Mouse (Mus musculus) ES-E14 (cell line): ENCODE data around the gene Dscam. TPM values are rescaled to one million over a fixed set of nuclear protein-coding genes. Genes with fewer than 3 reads are reported as not detected.

ENCODE experiments used
- DNase-seq: peaks from one replicate; pipeline ENCODE4 v3.0.0-alpha.2; 2013; ENCODE audit warnings: low read depth, low spot score
- H3K27ac ChIP-seq: 2 replicates; pipeline ENCODE4 v1.5.1; 2012; ENCODE audit warnings: low read depth, mild to moderate bottlenecking, low read length, moderate library complexity, mixed read lengths; ENCODE audit not compliant: poor library complexity, insufficient read depth, severe bottlenecking
- H3K36me3 ChIP-seq: 2 replicates; pipeline ENCODE4 v1.6.1; 2012; ENCODE audit warnings: mild to moderate bottlenecking, low read length, moderate library complexity, mixed read lengths; ENCODE audit not compliant: control insufficient read depth, poor library complexity, insufficient read depth, severe bottlenecking
- H3K4me1 ChIP-seq, 2 experiments: fragments of 150-350 bp in 1 of 2; sonication (generic) in 1 of 2; 2 replicates each; pipeline ENCODE4 v1.6.1; 2012; ENCODE audit warnings: low read length in 2 of 2, mild to moderate bottlenecking in 1 of 2, mixed read lengths in 1 of 2; ENCODE audit not compliant: control insufficient read depth in 2 of 2, insufficient read depth in 2 of 2, poor library complexity in 1 of 2
- H3K4me3 ChIP-seq, 2 experiments: fragments of 150-350 bp in 1 of 2; sonication (generic) in 1 of 2; 2 replicates each; pipeline ENCODE4 v1.5.1; 2012; ENCODE audit warnings: low read length in 2 of 2, low read depth in 1 of 2, mild to moderate bottlenecking in 1 of 2, mixed read lengths in 1 of 2; ENCODE audit not compliant: insufficient read depth in 1 of 2, poor library complexity in 1 of 2, severe bottlenecking in 1 of 2
- H3K9ac ChIP-seq: 2 replicates; pipeline ENCODE4 v1.6.1; 2012; ENCODE audit warnings: low read depth, mild to moderate bottlenecking, low read length, mixed read lengths; ENCODE audit not compliant: poor library complexity, insufficient read depth, severe bottlenecking
- H3K9me3 ChIP-seq: fragments of 150-350 bp; sonication (generic); 2 replicates; pipeline ENCODE4 v1.6.1; 2012; ENCODE audit warnings: low read depth, mild to moderate bottlenecking, low read length; ENCODE audit not compliant: control insufficient read depth, insufficient read depth
- CHD2 ChIP-seq: IDR thresholded peaks from 2 replicates; pipeline ENCODE4 v1.6.1; 2014; ENCODE audit warnings: mild to moderate bottlenecking, low read depth, low read length, inconsistent platforms
- HCFC1 ChIP-seq: IDR thresholded peaks from 2 replicates; pipeline ENCODE4 v1.6.1; 2012; ENCODE audit warnings: low read length, inconsistent platforms, borderline replicate concordance; ENCODE audit not compliant: insufficient read depth
- MAFK ChIP-seq: IDR thresholded peaks from 2 replicates; pipeline ENCODE4 v1.6.1; 2014; ENCODE audit warnings: mild to moderate bottlenecking, low read depth, low read length, inconsistent platforms; ENCODE audit not compliant: insufficient read depth
- ZC3H11A ChIP-seq: IDR thresholded peaks from 2 replicates; pipeline ENCODE4 v1.6.1; 2012; ENCODE audit warnings: low read depth, mild to moderate bottlenecking, inconsistent platforms, low read length, borderline replicate concordance
- ZNF384 ChIP-seq: IDR thresholded peaks from 2 replicates; pipeline ENCODE4 v1.6.1; 2012; ENCODE audit warnings: low read depth, low read length, inconsistent platforms
- in situ Hi-C, 2 experiments: fragments of 600-800 bp; cut with MboI; formaldehyde crosslinking; loops; one replicate each; pipeline ENCODE4 v1.15.1; 2025; ENCODE audit warnings: low sequenced_read_pairs in 2 of 2, inconsistent platforms in 1 of 2; ENCODE audit not compliant: unreplicated experiment in 2 of 2
- total RNA-seq: library from RNA; depleted of rRNA; stranded (reverse); fragments of 300-350 nt; gene quantifications from 2 replicates; pipeline ENCODE4 v1.2.3, GENCODE M21; 2012

Dscam gene
- total RNA-seq, 1 experiment = 0.04 TPM

DNA sequence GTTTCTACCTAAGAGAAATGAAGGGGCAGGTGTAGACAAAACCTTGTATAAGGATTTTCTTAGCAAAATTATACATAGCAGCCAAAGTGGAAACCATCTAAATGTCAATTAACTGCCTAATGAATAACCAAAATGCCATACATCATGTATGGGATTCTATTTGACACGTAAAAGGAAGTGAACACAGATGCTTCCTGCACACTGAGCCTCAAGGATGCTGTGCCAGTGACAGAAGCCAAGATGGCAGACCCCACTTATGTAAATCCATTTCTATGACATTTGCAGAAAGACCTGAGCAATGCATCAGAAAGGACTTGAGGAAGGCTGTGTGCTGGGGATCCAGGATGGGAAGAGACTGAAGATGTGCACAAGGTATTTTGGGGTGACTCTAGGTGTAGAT, 28.6 kb downstream of the Dscam start:
- H3K9ac ChIP-seq = no peak overlapping the region
- TF ChIP-seq HCFC1 (no peak), ZC3H11A (no peak), CHD2 (no peak), ZNF384 (no peak), MAFK (no peak)
- no peak for DNase-seq
- in situ Hi-C loops = no loop called here
- H3K4me3 ChIP-seq = no peak overlapping the region
- no peaks in the 10 kb centered on the region for H3K36me3 ChIP-seq
- H3K4me1 ChIP-seq = no peaks in the 10 kb centered on the region
- no peaks in the 10 kb centered on the region for H3K9me3 ChIP-seq
- no peak overlapping the region for H3K27ac ChIP-seq

DNA sequence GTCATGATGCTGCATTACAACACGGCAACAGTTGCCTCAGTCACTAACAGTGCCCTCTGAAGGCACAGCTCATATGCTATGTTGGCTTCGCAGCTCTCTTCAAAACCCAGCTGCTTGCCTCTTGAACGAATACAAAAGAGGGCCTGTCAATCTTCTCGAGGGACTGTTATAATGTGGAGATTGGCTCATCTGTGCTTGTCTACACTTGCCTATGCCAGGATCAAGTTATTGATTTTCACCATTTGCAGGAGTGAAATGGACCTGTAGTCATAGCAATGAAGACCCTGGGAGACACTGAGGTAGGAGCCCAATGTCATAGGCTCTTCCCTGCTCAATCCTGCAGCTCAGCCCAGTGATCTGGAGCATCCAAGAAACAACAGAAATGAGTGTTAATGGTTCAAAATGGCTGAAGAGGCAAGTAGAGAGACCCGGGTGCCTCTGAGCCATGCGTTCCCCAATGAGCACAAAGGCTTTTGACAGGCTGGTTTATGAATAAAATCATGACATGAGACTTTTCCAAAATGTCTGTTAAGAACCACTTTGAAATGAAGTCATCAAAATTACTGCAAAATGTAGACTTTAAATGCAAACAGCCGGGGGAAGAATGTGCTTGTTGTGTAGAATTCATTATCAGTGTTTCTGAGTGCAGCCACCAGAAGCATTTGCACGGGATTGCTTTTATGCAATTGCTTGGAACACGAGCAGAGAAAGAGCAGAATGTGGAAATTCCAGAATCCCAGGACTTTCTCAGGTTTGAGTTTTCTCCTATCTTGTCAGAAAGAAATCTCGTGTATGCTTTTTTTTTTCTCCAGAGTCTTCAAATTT, 35.3 kb downstream of the Dscam start:
- in situ Hi-C loops = no loop called here
- Histone ChIP-seq H3K27ac (no peak overlapping the region), H3K9ac (no peak overlapping the region), H3K9me3 (no peaks in the 10 kb centered on the region), H3K36me3 (no peaks in the 10 kb centered on the region), H3K4me3 (no peak overlapping the region), H3K4me1 (no peaks in the 10 kb centered on the region)
- no peak for DNase-seq
- TF ChIP-seq HCFC1 = no peak
- no peak for TF ChIP-seq MAFK
- TF ChIP-seq CHD2 = no peak
- no peak for TF ChIP-seq ZNF384
- TF ChIP-seq ZC3H11A = no peak

DNA sequence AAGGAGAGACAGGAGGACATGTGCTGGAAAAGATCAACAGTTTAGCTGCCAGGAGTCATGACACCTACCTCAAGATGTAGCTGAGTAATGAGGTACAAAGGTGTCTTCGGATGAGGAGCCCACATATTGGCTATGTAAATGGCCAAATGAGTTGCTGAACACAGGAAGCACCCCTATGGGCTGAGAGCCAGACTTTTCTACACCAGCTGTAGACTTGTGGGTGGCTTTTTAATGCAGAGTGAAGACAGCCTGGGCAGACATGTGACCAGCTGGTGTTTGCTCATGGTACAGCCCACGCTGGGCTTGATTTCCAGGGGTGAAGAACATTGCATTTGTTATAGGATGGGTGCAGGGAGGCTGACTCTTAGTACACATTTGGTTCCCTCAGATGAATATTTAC, 43.3 kb downstream of the Dscam start:
- Histone ChIP-seq H3K27ac (no peak overlapping the region), H3K4me1 (no peaks in the 10 kb centered on the region), H3K4me3 (no peak overlapping the region), H3K9ac (no peak overlapping the region), H3K9me3 (no peaks in the 10 kb centered on the region), H3K36me3 (no peaks in the 10 kb centered on the region)
- TF ChIP-seq CHD2 (no peak), ZC3H11A (no peak), MAFK (no peak), ZNF384 (no peak), HCFC1 (no peak)
- in situ Hi-C loops = no loop called here
- DNase-seq = no peak

DNA sequence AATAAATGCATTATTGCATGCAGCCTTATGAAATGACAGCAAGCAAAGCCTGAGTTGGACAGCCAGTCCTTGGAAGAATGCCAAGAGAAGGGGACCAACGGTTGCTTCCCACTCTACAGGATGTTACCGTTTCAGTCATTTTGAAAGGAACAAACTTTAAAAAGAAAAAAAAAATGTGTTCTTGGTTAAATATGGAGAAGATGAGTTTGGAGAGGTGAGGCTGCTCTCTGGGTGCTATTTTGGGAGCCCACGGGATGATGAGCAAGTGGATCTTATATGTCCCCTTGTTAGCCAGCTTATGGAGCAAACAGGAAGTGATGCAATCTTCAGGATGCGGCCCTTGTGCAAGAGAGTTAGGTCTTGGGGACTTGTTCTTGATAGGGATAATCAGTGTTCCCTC, 60.5 kb downstream of the Dscam start:
- Histone ChIP-seq H3K9me3 (no peaks in the 10 kb centered on the region), H3K36me3 (no peaks in the 10 kb centered on the region), H3K27ac (no peak overlapping the region), H3K9ac (no peak overlapping the region), H3K4me1 (no peaks in the 10 kb centered on the region), H3K4me3 (no peak overlapping the region)
- TF ChIP-seq HCFC1 (no peak), CHD2 (no peak), ZC3H11A (no peak)
- in situ Hi-C loops = no loop called here
- no peak for DNase-seq

DNA sequence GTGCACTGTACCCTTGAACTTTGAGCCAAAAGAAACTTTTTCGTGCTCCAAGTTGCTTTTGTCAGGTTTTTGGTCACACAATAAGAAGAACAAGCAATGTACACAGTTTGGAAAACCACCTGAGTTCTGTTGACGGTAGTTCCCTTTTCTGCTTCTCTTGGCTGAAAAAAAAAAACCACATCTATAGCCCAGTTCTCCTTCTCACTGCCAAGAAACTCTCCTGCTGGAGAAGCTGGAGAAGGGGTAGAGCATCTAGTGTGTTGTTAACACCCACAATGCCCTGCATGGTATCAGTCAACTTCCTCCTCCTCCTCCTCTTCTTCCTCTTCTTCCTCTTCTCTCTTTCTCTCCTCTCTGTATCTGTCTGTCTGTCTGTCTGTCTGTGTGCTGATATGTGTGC, 65.3 kb downstream of the Dscam start:
- no peaks in the 10 kb centered on the region for H3K4me1 ChIP-seq
- DNase-seq = no peak
- no peaks in the 10 kb centered on the region for H3K36me3 ChIP-seq
- H3K4me3 ChIP-seq = no peak overlapping the region
- no peak overlapping the region for H3K9ac ChIP-seq
- in situ Hi-C loops = no loop called here
- H3K9me3 ChIP-seq = no peaks in the 10 kb centered on the region
- H3K27ac ChIP-seq = no peak overlapping the region
- TF ChIP-seq HCFC1 = no peak
- no peak for TF ChIP-seq ZC3H11A
- TF ChIP-seq CHD2 = no peak
- TF ChIP-seq MAFK = no peak
- no peak for TF ChIP-seq ZNF384
